Mouse (Mus musculus): ENCODE results near the gene Eng.

Eng gene

GRCm38 (mm10) chr2:32644799-32645475, 1.5 kb upstream of the Eng start:
- DNase-seq (ENCODE audit: low read depth, low spot score): no peak

- DNase-seq (ENCODE audit: low read depth, low spot score): no peak
These were observed 748 bp upstream of the Eng start for GRCm38 (mm10) chr2:32645647-32646046.

- no peak for DNase-seq (ENCODE audit: low read depth, low spot score)
These were observed 971 bp downstream of the Eng start for GRCm38 (mm10) chr2:32647366-32647765.

GRCm38 (mm10) chr2:32653764-32654163, 7.4 kb downstream of the Eng start:
- DNase-seq (ENCODE audit: low read depth, low spot score): no peak

DNA sequence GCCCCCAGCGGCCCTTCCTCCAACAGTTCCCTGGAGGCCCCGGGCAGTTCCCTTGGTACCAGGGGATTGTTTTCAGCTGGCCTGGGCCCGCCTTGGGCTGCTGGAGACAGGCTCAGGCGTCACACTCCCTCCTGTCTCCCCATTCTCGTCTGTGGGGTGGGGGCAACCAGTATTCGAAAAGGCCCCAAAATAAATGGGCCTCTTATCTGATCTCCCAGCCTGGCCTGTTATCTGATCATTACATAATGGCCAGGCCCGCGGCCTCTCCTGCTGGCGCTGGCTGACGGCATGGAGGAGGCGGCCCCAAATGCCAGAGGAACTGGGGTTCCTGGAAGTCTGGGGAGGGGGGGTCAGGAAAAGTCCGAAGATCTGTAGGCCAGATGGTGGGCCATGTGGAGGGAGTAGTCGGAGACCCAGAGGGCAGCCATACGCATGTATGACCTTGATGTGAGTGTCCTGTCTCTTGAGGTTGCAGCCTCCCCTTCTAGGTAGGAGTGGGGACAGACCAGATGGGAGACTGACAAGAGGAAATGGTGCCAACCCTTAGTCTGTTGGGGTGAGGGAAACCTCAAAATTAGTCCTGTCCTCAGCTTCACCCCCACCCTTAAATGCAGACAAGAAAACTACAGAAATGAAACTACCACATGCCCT, 8.5 kb downstream of the Eng start:
- DNase-seq (ENCODE audit: low read depth, low spot score): no peak

DNA sequence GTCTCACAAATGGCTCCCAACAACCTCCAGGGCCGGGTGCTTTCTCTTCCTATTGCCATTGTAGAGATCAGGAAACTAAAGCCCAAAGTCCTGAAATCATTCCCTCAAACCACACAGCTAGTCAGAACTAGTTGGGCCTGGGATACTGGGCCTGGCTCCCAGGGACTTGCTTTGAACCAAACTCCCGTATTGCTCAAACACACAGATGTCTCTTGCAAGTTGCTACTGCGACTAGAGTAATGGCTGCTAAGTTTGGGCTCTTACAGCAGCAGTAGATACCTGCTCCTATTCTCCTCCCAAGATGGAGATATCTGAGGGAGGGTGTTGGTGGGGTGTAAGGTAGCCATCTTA, 9.0 kb downstream of the Eng start:
- DNase-seq (ENCODE audit: low read depth, low spot score): no peak

DNA sequence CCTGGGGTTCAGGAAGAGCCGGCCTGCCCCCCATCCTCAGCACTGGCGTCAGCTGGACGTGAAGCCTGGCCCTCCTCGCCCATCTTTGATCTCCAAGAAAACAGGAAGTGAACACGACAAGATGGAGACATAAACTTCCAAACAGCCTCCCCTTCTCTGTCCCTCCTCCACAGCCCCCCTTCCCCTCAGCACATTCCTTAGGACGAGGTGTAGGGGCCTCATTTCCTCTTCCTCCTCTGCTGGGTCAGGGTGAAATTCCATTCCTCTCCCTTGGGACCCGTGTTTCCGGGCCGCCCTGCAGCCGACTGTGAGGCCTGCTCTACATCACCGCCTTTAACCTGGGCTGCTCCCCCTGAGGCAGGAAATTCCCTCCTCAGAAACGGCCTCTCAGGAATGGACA, 9.4 kb downstream of the Eng start:
- no peak for DNase-seq (ENCODE audit: low read depth, low spot score)

DNA sequence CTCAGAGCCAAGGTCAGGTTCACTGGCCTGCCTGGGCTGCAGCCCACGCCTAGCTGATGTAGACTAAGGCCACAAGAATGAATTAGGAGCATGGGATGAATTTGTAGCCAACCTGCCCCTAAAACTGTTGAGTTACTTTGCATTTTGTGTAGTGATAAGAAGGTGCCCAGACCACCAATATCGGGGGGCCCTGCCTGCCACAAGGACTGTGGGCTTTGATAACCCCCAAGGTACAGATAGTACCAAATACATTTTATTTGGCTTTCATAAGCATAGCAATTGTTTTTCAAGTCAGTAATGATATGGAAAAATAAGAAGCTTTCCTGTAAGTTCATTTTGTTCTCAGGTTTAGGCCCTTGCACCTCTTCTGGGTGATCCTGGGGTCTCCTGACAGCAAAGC, 12.5 kb downstream of the Eng start:
- no peak for DNase-seq (ENCODE audit: low read depth, low spot score)

- DNase-seq (ENCODE audit: low read depth, low spot score): no peak
These were observed 15.2 kb downstream of the Eng start for GRCm38 (mm10) chr2:32661509-32662107.

GRCm38 (mm10) chr2:32662291-32662690, 15.9 kb downstream of the Eng start:
- no peak for DNase-seq (ENCODE audit: low read depth, low spot score)

GRCm38 (mm10) chr2:32665345-32665744, 18.9 kb downstream of the Eng start:
- DNase-seq (ENCODE audit: low read depth, low spot score): no peak

DNA sequence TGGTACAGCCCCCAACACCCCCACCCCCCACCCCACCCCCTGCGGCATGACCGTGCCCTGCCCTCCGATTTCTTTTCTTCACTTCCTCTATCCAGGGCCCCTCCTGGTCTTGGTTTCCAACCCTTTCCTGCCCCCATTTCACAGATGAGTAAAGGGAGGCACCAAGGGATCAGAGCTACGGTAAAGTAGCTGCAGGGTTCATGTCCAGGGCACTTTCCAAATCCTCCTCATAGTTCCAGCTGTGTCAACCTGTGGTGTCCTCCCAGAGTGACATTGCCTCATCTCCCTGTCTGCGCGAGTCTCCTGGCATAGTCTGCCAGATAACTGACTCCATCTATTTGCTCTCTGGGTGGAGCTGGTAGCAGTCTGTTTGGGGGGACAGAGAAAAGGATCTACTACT, 19.5 kb downstream of the Eng start:
- no peak for DNase-seq (ENCODE audit: low read depth, low spot score)

DNA sequence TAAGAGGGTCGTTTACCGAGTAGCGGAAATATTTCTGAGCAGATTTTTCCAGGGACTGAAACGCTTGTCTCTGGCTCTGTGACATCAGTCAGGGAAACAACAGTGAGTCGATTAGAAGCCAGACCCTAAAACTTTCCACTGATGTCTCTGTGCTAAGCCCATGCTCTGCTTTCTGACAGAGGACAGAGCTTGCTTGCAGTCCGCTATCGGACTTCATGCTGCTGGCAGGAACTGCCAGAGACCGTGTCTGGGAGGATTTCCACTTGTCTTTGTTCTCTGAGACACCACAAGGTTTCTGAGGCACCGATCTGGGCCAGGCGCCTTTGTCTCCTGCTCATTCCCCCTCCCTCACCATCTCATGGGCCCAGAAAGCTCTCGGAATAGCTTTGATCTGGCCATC, 21.4 kb downstream of the Eng start:
- DNase-seq (ENCODE audit: low read depth, low spot score): no peak

DNA sequence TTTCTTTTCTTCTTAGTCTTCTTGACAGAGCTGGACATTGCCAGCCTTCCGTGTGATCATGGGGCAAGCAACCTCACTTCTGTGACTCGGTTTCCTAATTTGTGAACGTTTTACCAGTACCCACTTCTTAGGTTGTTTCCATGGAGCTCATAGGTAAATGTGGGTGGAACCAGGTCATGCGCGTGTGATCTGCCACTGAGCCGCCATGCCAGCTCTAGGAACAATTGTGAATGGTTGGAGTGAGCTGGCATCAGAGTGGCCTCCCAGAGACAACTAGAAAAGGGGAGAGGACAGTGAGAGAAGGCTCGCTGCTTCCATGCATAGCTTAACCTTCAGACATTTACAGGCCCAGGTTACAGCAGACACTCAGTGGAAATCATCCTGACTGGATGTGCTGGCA, 21.8 kb downstream of the Eng start:
- DNase-seq (ENCODE audit: low read depth, low spot score): no peak

GRCm38 (mm10) chr2:32669876-32670275, 23.5 kb downstream of the Eng start:
- DNase-seq (ENCODE audit: low read depth, low spot score): no peak

DNA sequence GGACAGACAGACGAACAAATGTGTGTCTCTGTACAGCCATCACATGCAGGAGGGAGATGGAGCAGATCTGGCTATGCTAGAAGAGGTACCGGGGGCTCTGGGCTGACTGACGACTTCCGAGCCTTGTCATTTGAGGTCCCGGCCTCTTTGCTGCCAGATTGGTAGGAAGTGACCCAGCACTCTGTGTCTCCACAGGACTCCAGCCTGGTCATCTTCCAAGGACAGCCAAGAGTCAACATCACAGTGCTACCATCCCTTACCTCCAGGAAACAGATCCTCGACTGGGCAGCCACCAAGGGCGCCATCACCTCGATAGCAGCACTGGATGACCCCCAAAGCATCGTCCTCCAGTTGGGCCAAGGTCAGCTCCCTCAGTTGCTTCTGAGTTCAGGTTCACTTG, 24.8 kb downstream of the Eng start:
- DNase-seq (ENCODE audit: low read depth, low spot score): no peak

- no peak for DNase-seq (ENCODE audit: low read depth, low spot score)
These were observed 25.7 kb downstream of the Eng start for GRCm38 (mm10) chr2:32671907-32672595.

DNA sequence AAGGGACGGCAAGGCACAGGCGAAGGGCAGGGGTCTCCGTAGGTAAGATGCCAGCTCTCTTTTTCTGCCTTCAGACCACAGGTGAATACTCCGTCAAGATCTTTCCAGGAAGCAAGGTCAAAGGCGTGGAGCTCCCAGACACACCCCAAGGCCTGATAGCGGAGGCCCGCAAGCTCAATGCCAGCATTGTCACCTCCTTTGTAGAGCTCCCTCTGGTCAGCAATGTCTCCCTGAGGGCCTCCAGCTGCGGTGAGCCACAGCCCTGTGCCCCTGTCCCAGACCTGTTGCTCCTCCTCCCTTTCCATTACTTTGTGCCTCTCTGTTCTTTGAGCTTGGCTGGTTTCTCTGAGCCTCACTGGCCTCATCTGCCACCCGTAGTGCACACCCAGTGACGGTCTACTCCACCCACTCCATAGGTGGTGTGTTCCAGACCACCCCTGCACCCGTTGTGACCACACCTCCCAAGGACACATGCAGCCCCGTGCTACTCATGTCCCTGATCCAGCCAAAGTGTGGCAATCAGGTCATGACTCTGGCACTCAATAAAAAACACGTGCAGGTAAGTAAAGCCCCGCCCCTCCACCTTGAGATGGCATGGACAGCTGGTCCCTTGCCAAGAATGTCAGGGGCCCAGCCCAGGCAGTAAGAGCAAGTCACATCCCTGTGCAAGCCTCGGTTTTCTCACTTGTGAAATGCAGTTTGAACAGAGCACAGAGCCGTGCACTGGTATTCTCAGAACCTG, 27.0 kb downstream of the Eng start:
- DNase-seq (ENCODE audit: low read depth, low spot score): no peak

DNA sequence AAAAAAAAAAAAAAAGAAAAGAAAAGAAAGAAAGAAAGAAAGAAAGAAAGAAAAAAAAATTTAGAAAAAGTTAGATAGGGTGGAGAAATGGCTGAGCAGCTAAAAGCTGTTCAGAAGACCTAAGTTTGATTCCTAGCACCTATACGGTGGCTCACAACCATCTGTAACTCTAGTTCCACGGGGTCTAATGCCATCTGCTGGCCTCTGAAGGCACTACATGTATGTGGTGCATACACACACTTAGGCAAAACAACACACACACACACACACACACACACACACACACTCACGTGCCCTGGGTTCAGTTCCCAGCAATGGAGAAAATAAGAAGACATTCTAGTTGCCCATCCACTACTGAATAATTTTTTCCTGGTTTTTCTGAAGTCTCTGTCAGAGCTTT, 30.4 kb downstream of the Eng start:
- no peak for DNase-seq (ENCODE audit: low read depth, low spot score)

DNA sequence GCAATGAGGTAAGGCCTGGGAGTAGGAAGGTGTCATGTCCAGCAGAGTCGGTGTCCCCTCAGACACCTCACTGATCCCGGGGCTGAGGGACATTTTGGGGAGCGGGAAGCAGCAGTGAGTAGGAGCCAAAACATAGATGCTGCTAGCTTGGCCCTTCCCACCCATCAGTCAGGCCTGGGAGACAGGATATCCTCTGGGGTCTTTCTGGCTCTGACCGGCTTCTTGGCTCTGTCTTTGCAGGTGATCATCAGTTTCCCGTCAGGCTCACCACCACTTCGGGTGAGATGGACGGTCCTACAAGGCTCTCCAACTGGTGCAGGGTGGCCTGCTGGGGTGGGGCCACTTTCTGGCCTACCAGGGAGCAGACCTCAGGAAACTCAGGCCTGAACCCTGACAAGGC, 31.3 kb downstream of the Eng start:
- DNase-seq (ENCODE audit: low read depth, low spot score): no peak

GRCm38 (mm10) chr2:32680051-32680451, 33.7 kb downstream of the Eng start:
- no peak for DNase-seq (ENCODE audit: low read depth, low spot score)

All from WW6 (cell line).